Mouse (Mus musculus) neural tube, embryonic 14.5 days (tissue): ENCODE measurements around the gene Plxdc1. TPM values are rescaled to one million over a fixed set of nuclear protein-coding genes. Genes with fewer than 3 reads are reported as not detected.

Experiments used
- ATAC-seq: fragments of 200-750 bp; cut with Nextera tagmentation; 2 replicates; pipeline ENCODE4 v1.8.0; 2017; ENCODE audit warnings: low read depth, mild to moderate bottlenecking, moderate TSS enrichment, moderate library complexity
- H3K27ac ChIP-seq: fragments of 300-500 bp; sonication (generic); 2 replicates; pipeline ENCODE4 v1.5.1; 2014; ENCODE audit warnings: low read depth, mild to moderate bottlenecking, control low read depth, low read length, moderate library complexity, mixed read lengths
- H3K27me3 ChIP-seq: fragments of 300-500 bp; sonication (generic); 2 replicates; pipeline ENCODE4 v1.6.1; 2014; ENCODE audit warnings: low read length; ENCODE audit not compliant: control insufficient read depth, insufficient read depth
- H3K36me3 ChIP-seq: fragments of 300-500 bp; sonication (generic); 2 replicates; pipeline ENCODE4 v1.6.1; 2014; ENCODE audit warnings: low read length, mixed read lengths; ENCODE audit not compliant: control insufficient read depth, insufficient read depth
- H3K4me1 ChIP-seq: fragments of 300-500 bp; sonication (generic); 2 replicates; pipeline ENCODE4 v1.6.1; 2014; ENCODE audit warnings: low read length; ENCODE audit not compliant: control insufficient read depth, insufficient read depth
- H3K4me2 ChIP-seq: fragments of 300-500 bp; sonication (generic); 2 replicates; pipeline ENCODE4 v1.6.1; 2014; ENCODE audit warnings: mild to moderate bottlenecking, low read depth, low read length, control low read depth
- H3K4me3 ChIP-seq: fragments of 300-500 bp; sonication (generic); 2 replicates; pipeline ENCODE4 v1.5.1; 2014; ENCODE audit warnings: low read depth, low read length, control low read depth, mixed read lengths
- H3K9ac ChIP-seq: fragments of 300-500 bp; sonication (generic); replicated peaks from 2 replicates; pipeline ENCODE4 v1.6.1; 2014; ENCODE audit warnings: low read depth, mild to moderate bottlenecking, control low read depth, low read length, mixed read lengths
- H3K9me3 ChIP-seq: fragments of 300-500 bp; sonication (generic); 2 replicates; pipeline ENCODE4 v1.6.1; 2016; ENCODE audit warnings: low read length; ENCODE audit not compliant: control insufficient read depth
- WGBS: fragments of 180-500 bp; shearing (Covaris S2); extraction: QIAGEN DNeasy Blood & Tissue Kit; methylation state at CpG from one replicate; pipeline ENCODE4 v1.1.7; 2014; 5-methylcytosine and 5-hydroxymethylcytosine counted together
- polyA plus RNA-seq: library from polyadenylated mRNA; unstranded; fragments of >200 nt; fragmentation: Nextera tagmentation; extraction: Ambion mirVana; gene quantifications from 2 replicates; pipeline ENCODE4 v1.2.1, GENCODE M21; 2014

The Plxdc1 gene
- polyA plus RNA-seq, 1 experiment from 2014 or later = 0.70 TPM

- H3K4me3 ChIP-seq = no peak overlapping the region
- no peaks in the 10 kb centered on the region for H3K9me3 ChIP-seq
- peaks cover 32% of the 10 kb centered on the region for H3K4me1 ChIP-seq
- H3K36me3 ChIP-seq = peaks cover 24% of the 10 kb centered on the region
- H3K27ac ChIP-seq = peak overlapping the region; percentile 76
- H3K9ac ChIP-seq = peak overlapping the region; percentile 52
- ATAC-seq = no peak
- WGBS = 23% methylated on average over 8 of the region's 8 CpGs
- H3K27me3 ChIP-seq = no peaks in the 10 kb centered on the region
- H3K4me2 ChIP-seq = peak overlapping the region; percentile 61
Measured at GRCm38 (mm10) chr11:98019883-98020610, 33.8 kb upstream of the Plxdc1 start.

DNA sequence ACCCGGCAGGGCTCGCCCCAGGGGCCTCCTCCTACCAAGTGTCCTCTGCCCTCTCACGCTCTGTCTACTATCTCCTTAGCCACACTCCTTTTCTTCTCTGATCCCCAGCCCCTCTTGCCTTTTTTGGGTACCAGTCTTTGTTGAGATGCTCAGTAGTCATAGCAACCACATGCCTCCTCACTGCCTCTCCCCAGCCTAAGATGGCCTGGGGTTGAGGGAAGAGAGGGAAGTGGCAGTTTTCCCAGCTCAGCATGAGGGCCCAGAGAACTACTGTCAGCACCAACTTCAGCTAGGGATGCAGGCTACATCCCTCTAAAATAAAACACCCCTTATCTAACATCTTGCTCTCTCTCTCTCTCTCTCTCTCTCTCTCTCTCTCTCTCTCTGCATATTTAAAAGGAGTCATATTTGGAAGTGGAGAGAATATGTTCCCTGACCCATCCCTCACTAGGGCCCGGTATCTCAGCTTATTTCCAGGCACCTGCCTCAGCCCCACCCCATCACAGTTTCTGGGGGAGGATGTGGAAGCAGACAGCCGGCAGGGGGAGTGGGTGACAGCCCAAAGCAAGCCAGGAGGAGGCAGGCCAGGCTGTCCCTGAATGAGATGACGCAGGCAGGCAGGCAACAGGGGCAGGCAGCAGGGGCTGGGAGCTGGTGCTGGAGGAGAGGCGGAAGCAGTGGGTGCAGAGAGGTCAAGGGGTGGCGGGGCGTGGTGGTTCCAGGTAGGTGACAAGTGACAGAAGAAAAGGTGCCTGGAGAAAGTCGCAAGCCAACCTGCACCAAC lies 32.8 kb upstream of the Plxdc1 start:
- no peak overlapping the region for H3K4me3 ChIP-seq
- H3K27ac ChIP-seq = peak overlapping the region; percentile 76; the same call in 1 of the 2 replicates
- no peaks in the 10 kb centered on the region for H3K27me3 ChIP-seq
- H3K9me3 ChIP-seq = no peaks in the 10 kb centered on the region
- WGBS = 31% methylated on average over 10 of the region's 10 CpGs
- no peak for ATAC-seq
- H3K36me3 ChIP-seq = peaks cover 30% of the 10 kb centered on the region
- H3K4me1 ChIP-seq = peaks cover 32% of the 10 kb centered on the region
- peak overlapping the region; percentile 52; the same call in 1 of the 2 replicates for H3K9ac ChIP-seq
- peak overlapping the region; percentile 61; the same call in 1 of the 2 replicates for H3K4me2 ChIP-seq

GRCm38 (mm10) chr11:98018222-98018621 lies 32.0 kb upstream of the Plxdc1 start:
- ATAC-seq = no peak
- Histone ChIP-seq H3K9ac (no peak overlapping the region), H3K9me3 (no peaks in the 10 kb centered on the region), H3K4me2 (no peak overlapping the region), H3K4me3 (no peak overlapping the region), H3K4me1 (peaks cover 29% of the 10 kb centered on the region), H3K36me3 (peaks cover 32% of the 10 kb centered on the region), H3K27me3 (no peaks in the 10 kb centered on the region), H3K27ac (no peak overlapping the region)
- WGBS = 83% methylated on average over 6 of the region's 6 CpGs

- Histone ChIP-seq H3K9me3 (no peaks in the 10 kb centered on the region), H3K27ac (no peak overlapping the region), H3K4me3 (no peak overlapping the region), H3K4me1 (peaks cover 25% of the 10 kb centered on the region), H3K36me3 (peaks cover 42% of the 10 kb centered on the region), H3K4me2 (no peak overlapping the region), H3K27me3 (no peaks in the 10 kb centered on the region), H3K9ac (no peak overlapping the region)
- whole genome bisulfite sequencing = 93% methylated on average over 4 of the region's 4 CpGs
- no peak for ATAC-seq
Measured at GRCm38 (mm10) chr11:98016824-98017223, 30.6 kb upstream of the Plxdc1 start.

DNA sequence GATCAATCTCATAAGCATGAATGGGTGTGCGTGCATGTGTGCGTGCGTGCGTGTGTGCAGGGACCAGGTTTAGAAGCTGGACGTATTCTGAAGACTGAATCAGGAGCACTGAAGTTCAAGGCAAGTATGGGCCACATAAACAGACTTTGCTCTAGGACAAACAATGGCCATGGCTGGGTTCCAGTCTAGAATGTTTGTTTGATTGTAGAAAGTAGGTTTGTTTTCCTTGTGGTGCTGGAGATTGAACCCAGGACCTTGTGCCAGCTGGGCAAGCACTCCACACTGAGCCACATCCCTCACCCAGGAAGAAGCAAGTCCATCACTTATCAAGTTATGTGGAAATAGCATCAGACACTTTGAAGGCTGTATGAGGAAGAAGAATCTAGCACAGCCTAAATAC lies 29.9 kb upstream of the Plxdc1 start:
- 95% methylated on average over 5 of the region's 5 CpGs for WGBS
- Histone ChIP-seq H3K27me3 (no peaks in the 10 kb centered on the region), H3K4me1 (peaks cover 21% of the 10 kb centered on the region), H3K4me3 (no peak overlapping the region), H3K36me3 (peaks cover 49% of the 10 kb centered on the region), H3K9me3 (no peaks in the 10 kb centered on the region), H3K9ac (no peak overlapping the region), H3K4me2 (no peak overlapping the region), H3K27ac (no peak overlapping the region)
- no peak for ATAC-seq

DNA sequence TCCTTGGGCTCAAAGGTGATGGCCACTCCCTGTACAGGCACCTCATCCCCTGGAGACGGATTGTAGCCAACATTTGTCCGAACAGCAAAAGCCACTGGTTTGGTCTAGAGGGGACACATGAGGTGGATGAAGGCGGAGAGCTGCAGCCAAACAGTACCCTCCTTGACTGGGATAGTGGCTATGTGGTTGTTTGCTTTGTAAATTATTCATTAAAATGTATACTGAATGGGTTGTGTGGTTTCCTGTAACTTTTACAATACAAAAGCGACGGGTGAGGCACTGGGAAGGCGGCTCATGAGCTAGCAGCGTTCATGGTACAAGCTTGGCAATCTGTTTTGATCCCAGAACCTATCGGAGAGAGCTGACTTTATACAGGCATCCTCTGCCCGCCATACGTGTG lies 26.6 kb upstream of the Plxdc1 start:
- no peaks in the 10 kb centered on the region for H3K27me3 ChIP-seq
- no peak overlapping the region for H3K27ac ChIP-seq
- 87% methylated on average over 10 of the region's 10 CpGs for WGBS
- no peaks in the 10 kb centered on the region for H3K4me1 ChIP-seq
- no peak for ATAC-seq
- no peak overlapping the region for H3K4me2 ChIP-seq
- peaks cover 66% of the 10 kb centered on the region for H3K36me3 ChIP-seq
- no peak overlapping the region for H3K9ac ChIP-seq
- no peaks in the 10 kb centered on the region for H3K9me3 ChIP-seq
- no peak overlapping the region for H3K4me3 ChIP-seq

- H3K9ac ChIP-seq = no peak overlapping the region
- no peaks in the 10 kb centered on the region for H3K9me3 ChIP-seq
- H3K4me2 ChIP-seq = no peak overlapping the region
- H3K4me1 ChIP-seq = no peaks in the 10 kb centered on the region
- peaks cover 60% of the 10 kb centered on the region for H3K36me3 ChIP-seq
- WGBS = 72% methylated on average over 9 of the region's 9 CpGs
- no peak for ATAC-seq
- H3K4me3 ChIP-seq = no peak overlapping the region
- H3K27me3 ChIP-seq = no peaks in the 10 kb centered on the region
- H3K27ac ChIP-seq = no peak overlapping the region
Measured at GRCm38 (mm10) chr11:98011716-98012115, 25.5 kb upstream of the Plxdc1 start.

GRCm38 (mm10) chr11:98008087-98008486 lies 21.8 kb upstream of the Plxdc1 start:
- Histone ChIP-seq H3K4me2 (no peak overlapping the region), H3K9ac (no peak overlapping the region), H3K4me3 (no peak overlapping the region), H3K36me3 (peaks cover 59% of the 10 kb centered on the region), H3K9me3 (no peaks in the 10 kb centered on the region), H3K4me1 (no peaks in the 10 kb centered on the region), H3K27ac (no peak overlapping the region), H3K27me3 (no peaks in the 10 kb centered on the region)
- no peak for ATAC-seq
- WGBS = 87% methylated on average over 11 of the region's 11 CpGs

DNA sequence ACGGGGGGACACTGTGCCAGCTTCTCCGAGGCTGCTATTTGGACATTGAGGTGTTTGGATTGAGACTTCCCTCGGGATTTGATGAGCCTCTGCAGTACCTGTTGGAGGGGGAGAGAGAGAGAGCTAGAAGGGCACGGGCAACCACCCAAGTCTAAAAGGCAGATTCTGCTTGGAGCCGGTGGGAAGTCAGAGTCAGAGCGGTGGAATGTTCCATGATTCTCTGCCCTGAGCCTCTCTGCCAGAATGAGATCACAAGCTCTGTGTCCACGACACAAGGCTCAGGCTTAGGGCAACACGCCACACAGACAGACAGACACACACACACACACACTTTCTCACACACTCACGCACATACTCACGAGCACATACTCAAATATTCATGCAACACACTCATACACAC lies 19.4 kb upstream of the Plxdc1 start:
- Histone ChIP-seq H3K4me1 (0 out of 2 replicates have a peak, but pooled peaks cover 4% of the 10 kb centered on the region), H3K27me3 (no peaks in the 10 kb centered on the region), H3K9ac (no peak overlapping the region), H3K4me2 (no peak overlapping the region), H3K9me3 (no peaks in the 10 kb centered on the region), H3K4me3 (no peak overlapping the region), H3K36me3 (peaks cover 46% of the 10 kb centered on the region), H3K27ac (no peak overlapping the region)
- ATAC-seq = no peak
- 92% methylated on average over 10 of the region's 10 CpGs for WGBS
